Mouse (Mus musculus) limb, embryonic 14.5 days (tissue): ENCODE results near the gene Ppfia2. TPM values are rescaled to one million over a fixed set of nuclear protein-coding genes. Genes with fewer than 3 reads are reported as not detected.

Experiments
- ATAC-seq: fragments of 200-750 bp; cut with Nextera tagmentation; 2 replicates; pipeline ENCODE4 v1.8.0; 2017; ENCODE audit warnings: low read depth, moderate number of reproducible peaks, moderate TSS enrichment; ENCODE audit not compliant: low FRiP score
- DNase-seq: peaks from one replicate; pipeline ENCODE4 v3.0.0-alpha.2; 2015; ENCODE audit warnings: low spot score
- H3K27ac ChIP-seq: fragments of 300-500 bp; sonication (generic); replicated peaks from 2 replicates; pipeline ENCODE4 v1.5.1; 2014; ENCODE audit warnings: low read depth, mild to moderate bottlenecking, low read length, moderate library complexity, mixed read lengths
- H3K27me3 ChIP-seq: fragments of 300-500 bp; sonication (generic); 2 replicates; pipeline ENCODE4 v1.6.1; 2014; ENCODE audit warnings: low read length, mixed read lengths; ENCODE audit not compliant: control insufficient read depth, insufficient read depth
- H3K36me3 ChIP-seq: fragments of 300-500 bp; sonication (generic); 2 replicates; pipeline ENCODE4 v1.6.1; 2014; ENCODE audit warnings: mild to moderate bottlenecking, low read length, moderate library complexity, mixed read lengths; ENCODE audit not compliant: control insufficient read depth, insufficient read depth
- H3K4me1 ChIP-seq: fragments of 300-500 bp; sonication (generic); 2 replicates; pipeline ENCODE4 v1.6.1; 2014; ENCODE audit warnings: antibody characterized with exemption, low read length, mixed read lengths; ENCODE audit not compliant: control insufficient read depth, insufficient read depth
- H3K4me2 ChIP-seq: fragments of 300-500 bp; sonication (generic); replicated peaks from 2 replicates; pipeline ENCODE4 v1.6.1; 2014; ENCODE audit warnings: low read depth, mild to moderate bottlenecking, low read length, moderate library complexity; ENCODE audit not compliant: severe bottlenecking
- H3K4me3 ChIP-seq: fragments of 300-500 bp; sonication (generic); replicated peaks from 2 replicates; pipeline ENCODE4 v1.5.1; 2014; ENCODE audit warnings: low read length
- H3K9ac ChIP-seq: fragments of 300-500 bp; sonication (generic); 2 replicates; pipeline ENCODE4 v1.6.1; 2014; ENCODE audit warnings: mild to moderate bottlenecking, low read depth, low read length, moderate library complexity; ENCODE audit not compliant: severe bottlenecking
- H3K9me3 ChIP-seq: fragments of 300-500 bp; sonication (generic); 2 replicates; pipeline ENCODE4 v1.6.1; 2016; ENCODE audit warnings: low read length; ENCODE audit not compliant: control insufficient read depth
- POLR2A ChIP-seq: fragments of 200-500 bp; IDR thresholded peaks from 2 replicates; pipeline ENCODE4 v1.8.0; 2012; ENCODE audit warnings: inconsistent platforms, mild to moderate bottlenecking, moderate library complexity, borderline replicate concordance; ENCODE audit not compliant: insufficient read depth, insufficient read length; ENCODE audit errors: extremely low read depth
- WGBS: fragments of 180-500 bp; shearing (Covaris S2); extraction: QIAGEN DNeasy Blood & Tissue Kit; methylation state at CpG from one replicate; pipeline ENCODE4 v1.1.7; 2014; 5-methylcytosine and 5-hydroxymethylcytosine counted together
- polyA plus RNA-seq, 2 experiments: library from polyadenylated mRNA; depleted of rRNA in 1 of 2; stranded (reverse) in 1 of 2; unstranded in 1 of 2; fragments of >200 nt; fragmentation: Nextera tagmentation in 1 of 2; extraction: Ambion mirVana in 1 of 2; gene quantifications; 2 replicates each; pipeline versions ENCODE4 v1.2.1 to v1.2.3; 2012 to 2014

The Ppfia2 gene
- polyA plus RNA-seq, 2 experiments, result 0.64 to 0.70 TPM

DNA sequence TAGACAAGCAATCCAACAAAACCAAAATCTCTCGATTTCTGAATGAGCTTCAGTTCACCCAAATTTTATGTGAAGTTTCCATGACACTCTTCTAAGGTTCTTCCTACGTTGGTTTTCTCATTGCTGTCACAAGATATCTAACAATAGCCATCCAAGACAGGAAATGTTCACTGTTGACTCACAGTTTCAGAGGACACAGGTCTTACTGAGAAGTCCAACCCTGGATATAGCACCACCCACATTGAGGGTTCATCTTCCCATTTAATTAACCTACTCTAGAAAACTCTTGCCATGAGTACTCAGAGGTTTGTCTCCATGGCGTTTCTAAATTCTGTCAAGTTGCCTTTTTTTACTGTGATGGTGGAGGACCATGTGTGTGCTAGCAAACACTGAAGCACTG, 401.7 kb downstream of the Ppfia2 start:
- no peak for TF ChIP-seq POLR2A
- Histone ChIP-seq H3K36me3 (no peaks in the 10 kb centered on the region), H3K4me3 (no peak overlapping the region), H3K4me2 (no peak overlapping the region), H3K27me3 (no peaks in the 10 kb centered on the region), H3K4me1 (no peaks in the 10 kb centered on the region), H3K9me3 (no peaks in the 10 kb centered on the region), H3K9ac (no peak overlapping the region), H3K27ac (no peak overlapping the region)
- DNase-seq (no peak), ATAC-seq (no peak)
- WGBS, result 77% methylated on average over 3 of the region's 3 CpGs

DNA sequence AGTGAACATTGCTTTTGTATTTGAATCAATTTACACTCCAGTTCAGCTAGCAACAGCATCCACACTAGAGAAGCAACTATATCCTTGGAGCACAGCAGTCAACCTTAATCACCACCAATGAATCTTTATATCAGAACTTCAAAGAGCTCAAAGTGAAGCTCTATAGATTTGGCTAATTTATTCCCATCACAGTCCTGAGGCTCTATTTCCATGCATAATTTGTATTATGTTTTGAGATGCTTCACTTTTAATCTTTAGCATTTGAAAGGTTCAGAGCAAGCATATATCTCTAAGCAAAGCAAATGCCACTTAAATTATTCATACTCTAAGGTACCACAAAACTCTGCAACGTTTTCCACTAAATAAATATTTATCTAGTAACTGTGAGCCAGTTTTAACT, 402.6 kb downstream of the Ppfia2 start:
- H3K4me1 ChIP-seq, result no peaks in the 10 kb centered on the region
- no peak overlapping the region for H3K4me2 ChIP-seq
- no peaks in the 10 kb centered on the region for H3K36me3 ChIP-seq
- H3K9ac ChIP-seq, result no peak overlapping the region
- H3K27me3 ChIP-seq, result no peaks in the 10 kb centered on the region
- H3K9me3 ChIP-seq, result no peaks in the 10 kb centered on the region
- DNase-seq (no peak), ATAC-seq (no peak)
- 30% methylated on average over 1 of the region's 1 CpGs for WGBS
- TF ChIP-seq POLR2A, result no peak
- no peak overlapping the region for H3K4me3 ChIP-seq
- H3K27ac ChIP-seq, result no peak overlapping the region

GRCm38 (mm10) chr10:106881330-106881729, 411.2 kb downstream of the Ppfia2 start:
- ATAC-seq (no peak), DNase-seq (no peak)
- Histone ChIP-seq H3K36me3 (no peaks in the 10 kb centered on the region), H3K27me3 (no peaks in the 10 kb centered on the region), H3K9me3 (no peaks in the 10 kb centered on the region), H3K4me2 (no peak overlapping the region), H3K4me3 (no peak overlapping the region), H3K27ac (no peak overlapping the region), H3K9ac (no peak overlapping the region), H3K4me1 (no peaks in the 10 kb centered on the region)
- no peak for TF ChIP-seq POLR2A
- WGBS, result 58% methylated on average over 3 of the region's 3 CpGs

GRCm38 (mm10) chr10:106896351-106896750, 426.2 kb downstream of the Ppfia2 start:
- Histone ChIP-seq H3K36me3 (no peaks in the 10 kb centered on the region), H3K9ac (no peak overlapping the region), H3K4me2 (no peak overlapping the region), H3K4me3 (no peak overlapping the region), H3K27ac (no peak overlapping the region), H3K9me3 (no peaks in the 10 kb centered on the region), H3K27me3 (no peaks in the 10 kb centered on the region), H3K4me1 (no peaks in the 10 kb centered on the region)
- ATAC-seq, result no peak
- TF ChIP-seq POLR2A, result no peak
- WGBS, result 56% methylated on average over 13 of the region's 13 CpGs
- DNase-seq, result no peak

DNA sequence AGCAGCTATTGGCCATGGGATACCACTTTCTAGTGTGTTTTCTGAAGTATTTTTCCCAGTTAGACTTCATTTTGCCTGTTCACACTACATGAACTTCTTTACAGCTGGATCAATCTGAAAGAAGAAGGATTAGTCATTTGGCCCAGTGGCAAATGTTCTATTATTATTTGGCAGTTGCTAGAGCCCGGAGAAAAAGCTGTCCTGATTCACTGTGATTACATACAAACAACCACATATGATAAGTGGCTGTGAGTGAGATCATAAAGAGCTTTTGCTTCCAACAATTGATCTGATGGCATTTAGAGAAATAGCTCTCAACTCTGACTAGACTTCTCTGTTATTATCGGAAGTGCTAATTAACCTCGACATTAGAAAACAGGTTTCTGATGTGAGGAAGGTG, 440.0 kb downstream of the Ppfia2 start:
- H3K27me3 ChIP-seq, result no peaks in the 10 kb centered on the region
- H3K4me1 ChIP-seq, result no peaks in the 10 kb centered on the region
- H3K36me3 ChIP-seq, result no peaks in the 10 kb centered on the region
- 74% methylated on average over 3 of the region's 3 CpGs for WGBS
- no peaks in the 10 kb centered on the region for H3K9me3 ChIP-seq
- H3K4me3 ChIP-seq, result no peak overlapping the region
- no peak for ATAC-seq
- DNase-seq, result no peak
- H3K9ac ChIP-seq, result no peak overlapping the region
- no peak overlapping the region for H3K4me2 ChIP-seq
- no peak for TF ChIP-seq POLR2A
- no peak overlapping the region for H3K27ac ChIP-seq

DNA sequence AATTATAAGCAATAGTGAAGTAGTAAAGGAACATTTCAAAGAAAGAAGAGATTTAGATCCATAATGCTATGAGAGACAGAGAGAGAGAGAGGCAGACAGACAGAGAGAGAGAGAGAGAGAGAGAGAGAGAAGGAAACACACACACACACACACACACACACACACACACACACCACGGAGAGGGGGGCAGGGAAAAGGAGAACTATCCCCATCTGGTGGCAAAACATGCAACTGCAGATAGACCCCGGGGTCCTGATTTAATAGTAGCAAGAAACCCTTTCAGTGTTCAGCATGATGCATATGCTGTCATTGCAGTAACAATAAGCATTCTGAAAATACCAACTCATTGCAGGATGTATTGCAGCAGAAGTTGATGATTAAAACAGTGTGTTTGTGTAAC, 442.9 kb downstream of the Ppfia2 start:
- TF ChIP-seq POLR2A, result no peak
- H3K4me3 ChIP-seq, result no peak overlapping the region
- no peaks in the 10 kb centered on the region for H3K27me3 ChIP-seq
- 16% methylated on average over 2 of the region's 2 CpGs for WGBS
- H3K36me3 ChIP-seq, result no peaks in the 10 kb centered on the region
- DNase-seq (no peak), ATAC-seq (no peak)
- H3K9ac ChIP-seq, result no peak overlapping the region
- no peak overlapping the region for H3K27ac ChIP-seq
- H3K4me2 ChIP-seq, result no peak overlapping the region
- no peaks in the 10 kb centered on the region for H3K9me3 ChIP-seq
- no peaks in the 10 kb centered on the region for H3K4me1 ChIP-seq
